Mouse (Mus musculus): Measurements from ENCODE around the gene Stra6.

Stra6 gene

GRCm38 (mm10) chr9:58051937-58052336 lies 11.7 kb upstream of the Stra6 start:
- no peak for DNase-seq

GRCm38 (mm10) chr9:58053102-58053501 lies 10.5 kb upstream of the Stra6 start:
- peak; percentile 66 for DNase-seq

GRCm38 (mm10) chr9:58053544-58053943 lies 10.0 kb upstream of the Stra6 start:
- no peak for DNase-seq

GRCm38 (mm10) chr9:58054032-58054431 lies 9.6 kb upstream of the Stra6 start:
- DNase-seq: no peak

GRCm38 (mm10) chr9:58055666-58056065 lies 7.9 kb upstream of the Stra6 start:
- no peak for DNase-seq

- DNase-seq: no peak
These were observed 3.7 kb upstream of the Stra6 start for GRCm38 (mm10) chr9:58059920-58060319.

- peak; percentile 47 for DNase-seq
These were observed 2.6 kb upstream of the Stra6 start for GRCm38 (mm10) chr9:58060677-58061667.

GRCm38 (mm10) chr9:58065532-58065931 lies 1.9 kb downstream of the Stra6 start:
- DNase-seq: no peak

GRCm38 (mm10) chr9:58065977-58066730 lies 2.6 kb downstream of the Stra6 start:
- DNase-seq: no peak

GRCm38 (mm10) chr9:58066731-58067095 lies 3.1 kb downstream of the Stra6 start:
- DNase-seq: peak; percentile 63

- DNase-seq: no peak
These were observed 4.0 kb downstream of the Stra6 start for GRCm38 (mm10) chr9:58067546-58067945.

- no peak for DNase-seq
These were observed 11.0 kb downstream of the Stra6 start for GRCm38 (mm10) chr9:58074561-58074960.

GRCm38 (mm10) chr9:58084586-58084985 lies 21.0 kb downstream of the Stra6 start:
- DNase-seq: no peak

GRCm38 (mm10) chr9:58085074-58085473 lies 21.5 kb downstream of the Stra6 start:
- peak; percentile 43 for DNase-seq

- DNase-seq: no peak
These were observed 22.6 kb downstream of the Stra6 start for GRCm38 (mm10) chr9:58086203-58086602.

- no peak for DNase-seq
These were observed 23.3 kb downstream of the Stra6 start for GRCm38 (mm10) chr9:58086861-58087260.

GRCm38 (mm10) chr9:58087277-58087998 lies 23.9 kb downstream of the Stra6 start:
- no peak for DNase-seq

GRCm38 (mm10) chr9:58091623-58092425 lies 28.2 kb downstream of the Stra6 start:
- no peak for DNase-seq

GRCm38 (mm10) chr9:58092581-58093269 lies 29.1 kb downstream of the Stra6 start:
- no peak for DNase-seq

- DNase-seq: no peak
These were observed 30.2 kb downstream of the Stra6 start for GRCm38 (mm10) chr9:58093776-58094175.

GRCm38 (mm10) chr9:58095977-58096376 lies 32.4 kb downstream of the Stra6 start:
- no peak for DNase-seq
